Mouse (Mus musculus) adrenal gland, adult 8-10 months (tissue): Measurements from ENCODE around the gene Sp3. TPM values are rescaled to one million over a fixed set of nuclear protein-coding genes. Genes with fewer than 3 reads are reported as not detected.
A peak's percentile ranks its signal among the peaks of the same experiment; 100 is the strongest.
"Not testable (repeated sequence)": the region's sequence is repeated elsewhere in the genome, so short reads cannot be mapped to it uniquely, and the experiment has no call there.

ENCODE experiments used
- DNase-seq: peaks from one replicate; pipeline ENCODE4 v3.0.0; 2022
- microRNA-seq, 2 experiments: library from miRNA; unstranded; fragments of <30 nt; microRNA quantifications; one replicate each; pipeline ENCODE4 v1.2.0; 2022
- total RNA-seq, 4 experiments: library from RNA; stranded (reverse); gene quantifications; 2 replicates each; pipeline ENCODE4 v1.2.4; 2022

Gene Sp3
- total RNA-seq, 4 experiments from 2014 or later: 50.9 to 64.7 (median 60.2) TPM

DNA sequence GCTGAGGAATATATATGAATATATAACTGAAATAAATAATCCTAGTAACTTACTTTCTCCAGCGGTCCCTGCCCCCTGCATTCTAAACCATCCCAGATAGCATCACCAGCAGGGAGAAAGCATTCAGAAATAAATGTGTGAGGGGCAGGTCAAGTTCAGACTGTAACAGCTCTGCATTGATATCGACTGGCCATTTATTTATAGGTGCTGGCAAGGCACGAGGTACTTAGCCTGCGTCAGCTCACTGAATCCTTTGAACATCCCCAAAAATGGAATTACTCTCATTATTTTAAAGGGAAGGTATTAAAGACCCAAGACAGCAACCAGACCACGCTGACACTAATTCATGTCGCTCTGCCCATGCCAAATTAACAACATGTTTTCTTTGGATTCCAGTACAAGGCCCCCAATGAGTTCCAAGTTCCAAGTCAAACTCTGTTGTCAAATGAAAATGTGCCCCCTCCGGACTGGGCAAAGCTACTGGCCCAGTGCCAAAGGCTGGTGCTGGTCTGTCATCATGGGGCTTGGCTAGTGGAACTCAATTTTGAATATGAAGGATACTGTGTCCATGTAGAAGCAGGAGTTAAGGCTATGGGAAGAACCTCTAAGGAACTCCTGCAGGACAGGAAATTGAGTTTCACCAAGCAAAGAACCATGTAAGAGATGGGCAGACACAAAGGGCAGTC, 64.9 kb downstream of the Sp3 start:
- DNase-seq: no peak

DNA sequence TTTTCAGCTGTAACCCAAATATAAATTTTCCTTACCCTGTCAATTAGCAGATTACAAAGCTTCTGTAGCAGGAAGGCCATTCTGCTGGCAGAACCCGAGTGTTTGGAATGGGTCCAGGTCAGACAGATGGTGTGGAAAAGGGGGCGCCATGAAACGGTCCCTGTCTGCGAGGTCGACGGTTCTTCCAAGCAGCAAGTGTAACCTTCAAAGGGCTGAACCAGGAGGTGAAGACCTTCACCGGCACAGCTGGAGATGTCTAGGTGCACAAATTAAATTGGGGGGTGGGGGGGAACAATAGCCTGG, 66.8 kb downstream of the Sp3 start:
- DNase-seq: no peak

GRCm38 (mm10) chr2:72912708-72913457, 67.4 kb downstream of the Sp3 start:
- no peak for DNase-seq

DNA sequence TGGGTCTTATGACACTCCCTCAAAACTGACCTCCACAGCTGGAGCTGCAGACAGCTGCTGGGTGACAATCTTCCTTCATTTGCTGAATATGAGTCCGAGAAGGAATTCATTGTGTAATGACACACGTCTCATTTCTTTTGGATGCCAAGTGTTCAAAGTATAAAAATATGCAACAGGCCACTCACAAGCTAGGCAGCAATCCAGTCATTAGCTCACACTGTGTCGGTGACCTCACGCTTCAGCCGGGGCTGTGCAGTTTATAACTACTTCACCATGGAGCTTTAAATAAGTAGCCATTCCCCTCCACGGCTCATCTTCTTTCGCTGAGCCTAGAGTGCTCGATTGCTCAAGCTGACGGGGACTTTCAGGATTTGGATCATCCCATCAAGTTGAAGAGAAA, 68.7 kb downstream of the Sp3 start:
- no peak for DNase-seq

- DNase-seq: peak; percentile 64
These were observed 71.2 kb downstream of the Sp3 start for GRCm38 (mm10) chr2:72909046-72909445.

DNA sequence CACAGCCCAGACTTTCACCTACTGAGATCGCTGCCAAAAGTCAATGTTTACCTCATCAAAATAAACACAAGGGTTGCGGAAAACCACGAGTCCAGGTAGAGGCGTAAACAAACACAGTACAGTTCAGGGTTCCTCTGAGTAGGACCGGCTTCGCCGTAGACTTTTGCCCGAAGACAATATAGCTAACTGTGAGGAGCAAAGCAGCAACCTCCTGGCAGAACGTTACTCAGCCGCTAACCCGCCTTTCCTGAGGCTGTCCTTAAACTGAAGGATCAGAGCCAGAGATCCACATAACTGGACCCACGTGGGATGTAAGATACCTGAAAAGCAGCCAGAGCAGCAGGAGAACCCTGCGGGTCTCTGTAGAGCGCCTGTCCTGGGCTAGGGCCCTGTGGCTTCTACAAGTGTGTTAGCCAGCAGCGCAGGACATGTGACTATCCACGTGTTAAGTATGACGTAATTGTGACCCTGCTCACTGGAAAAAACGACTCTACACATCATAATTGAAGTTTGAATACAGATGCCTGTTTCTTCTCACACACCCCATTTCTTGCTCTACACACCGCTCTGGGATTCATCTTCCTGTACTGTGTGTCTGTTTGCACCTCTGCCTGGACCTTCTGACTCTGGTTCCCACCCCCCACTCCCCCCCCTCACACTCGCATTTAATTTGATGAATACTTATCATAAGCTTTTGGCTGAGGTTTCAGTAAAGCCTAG, 71.9 kb downstream of the Sp3 start:
- DNase-seq: no peak

- no peak for DNase-seq
These were observed 73.5 kb downstream of the Sp3 start for GRCm38 (mm10) chr2:72906745-72907144.

DNA sequence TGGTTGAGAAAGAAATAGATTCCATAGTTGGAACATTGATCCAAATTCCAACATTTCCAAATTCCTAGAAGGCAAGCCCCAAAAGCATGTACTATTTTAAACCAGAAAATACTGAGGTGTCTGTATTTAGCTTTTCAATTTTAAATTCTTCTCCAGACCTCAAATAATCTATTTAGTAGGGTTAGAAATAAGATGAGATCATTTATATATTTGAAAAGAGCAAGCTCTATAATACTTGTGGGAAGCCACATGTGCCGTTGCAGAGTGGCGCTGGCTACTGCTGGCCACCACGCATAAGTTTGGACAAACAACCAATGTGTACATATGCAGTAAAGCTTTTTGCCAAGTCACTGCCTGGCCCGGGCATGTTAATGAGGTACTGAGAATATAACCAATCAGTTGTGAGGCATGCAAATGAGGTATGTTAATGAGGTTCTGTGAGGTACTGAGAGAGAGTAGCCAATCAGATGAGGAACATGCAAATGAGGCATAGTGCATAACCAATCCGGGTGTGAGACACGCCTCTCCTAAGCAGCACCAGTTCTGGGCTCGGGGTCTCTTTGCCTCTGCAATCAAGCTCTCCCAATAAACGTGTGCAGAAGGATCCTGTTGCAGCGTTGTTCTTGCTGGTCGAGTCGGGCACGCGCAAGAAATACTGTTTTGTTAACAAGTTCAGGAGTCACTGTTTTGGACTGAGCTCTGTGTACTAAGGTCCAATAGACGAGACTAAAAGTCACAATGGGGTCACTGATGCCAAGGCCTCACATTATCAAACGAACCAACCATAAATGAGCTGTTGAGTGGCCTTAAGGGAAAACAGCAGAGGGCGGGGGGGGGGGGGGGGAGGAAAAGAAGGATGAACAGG, 77.2 kb downstream of the Sp3 start:
- not testable (repeated sequence) for DNase-seq

DNA sequence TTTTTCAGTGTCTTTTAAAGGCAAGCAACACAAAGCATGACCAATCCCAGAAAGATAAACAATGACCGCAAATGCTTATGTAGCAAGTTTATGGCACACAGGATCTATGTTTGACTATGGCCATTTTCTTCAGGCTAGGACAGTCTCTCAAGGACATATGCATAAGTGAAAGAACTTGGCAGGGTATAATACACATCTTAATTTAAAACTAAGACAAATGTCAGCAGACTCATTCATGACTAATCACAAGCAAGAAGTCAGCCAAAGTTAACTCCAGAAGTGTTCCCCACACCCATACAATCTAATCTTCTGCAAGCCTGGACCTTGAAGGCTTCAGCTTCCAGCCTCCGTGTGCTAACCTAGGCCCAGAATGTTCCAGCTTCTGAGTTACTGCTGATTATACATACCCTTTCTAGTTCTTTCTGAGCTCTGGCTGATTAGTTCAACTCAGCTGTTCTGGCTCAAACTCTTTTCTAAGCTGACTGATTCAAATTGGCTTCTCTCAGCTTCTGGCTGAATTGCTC, 81.4 kb downstream of the Sp3 start:
- DNase-seq: no peak

DNA sequence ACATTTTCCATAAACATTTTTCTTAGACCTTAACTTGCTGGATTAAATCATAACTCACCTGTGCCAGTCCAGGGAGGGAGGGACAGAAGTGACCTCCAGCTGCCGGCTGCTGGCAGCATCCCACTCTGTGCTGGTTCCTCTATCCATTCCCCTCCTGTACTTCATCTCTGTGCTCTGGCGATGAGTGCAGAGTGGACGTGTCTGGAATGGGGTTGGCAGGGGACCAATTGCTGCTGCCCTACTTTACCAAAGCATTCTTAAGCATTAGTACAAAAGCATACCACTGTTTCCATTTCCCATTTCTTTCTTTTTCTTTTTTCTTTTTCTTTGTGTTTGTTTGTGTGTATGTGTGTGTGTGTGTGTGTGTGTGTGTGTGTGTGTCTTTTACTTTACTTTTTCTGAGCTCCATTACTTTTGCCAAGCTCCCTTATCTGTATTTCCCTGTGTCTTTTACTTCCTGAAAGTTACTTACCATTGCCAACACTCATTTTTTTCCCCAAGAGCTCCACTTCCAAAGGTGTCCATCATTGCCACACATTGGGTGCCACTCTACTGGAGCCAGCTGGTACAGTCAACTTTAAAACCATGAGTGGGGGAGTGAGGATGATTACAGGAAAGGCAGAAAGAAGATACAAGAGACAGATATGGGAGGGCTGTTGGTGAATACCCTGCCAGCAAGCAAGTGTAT, 82.0 kb downstream of the Sp3 start:
- no peak for DNase-seq

GRCm38 (mm10) chr2:72889806-72890205, 90.4 kb downstream of the Sp3 start:
- DNase-seq: no peak

Small RNA genes lying within 50 kb of the gene (microRNA-seq; reads per million reads assigned to microRNA genes)
- gene Gm25960: 0 reads per million in 2 experiments

Other genes with a start within 250 kb of the Sp3 start
- not detected for gene Gm11084, start 6.3 kb upstream of the Sp3 start, total RNA-seq
- 10 to 100 TPM; 53.6 to 59.3 (median 56.3) TPM for gene Ola1, start 238.5 kb upstream of the Sp3 start, total RNA-seq